Mouse (Mus musculus) hindbrain, embryonic 13.5 days (tissue): Measurements from ENCODE around the gene Fam185a. TPM values are rescaled to one million over a fixed set of nuclear protein-coding genes. Genes with fewer than 3 reads are reported as not detected.

Experiments used
- ATAC-seq: fragments of 200-750 bp; cut with Nextera tagmentation; 2 replicates; pipeline ENCODE4 v1.8.0; 2017; ENCODE audit warnings: moderate TSS enrichment; ENCODE audit not compliant: low FRiP score
- H3K27ac ChIP-seq: fragments of 300-500 bp; sonication (generic); 2 replicates; pipeline ENCODE4 v1.5.1; 2015; ENCODE audit warnings: inconsistent platforms, mild to moderate bottlenecking, moderate library complexity
- H3K27me3 ChIP-seq: fragments of 300-500 bp; sonication (generic); 2 replicates; pipeline ENCODE4 v1.6.1; 2015; ENCODE audit warnings: mild to moderate bottlenecking, inconsistent platforms
- H3K36me3 ChIP-seq: fragments of 300-500 bp; sonication (generic); 2 replicates; pipeline ENCODE4 v1.6.1; 2015; ENCODE audit warnings: mild to moderate bottlenecking, inconsistent platforms
- H3K4me1 ChIP-seq: fragments of 300-500 bp; sonication (generic); replicated peaks from 2 replicates; pipeline ENCODE4 v1.6.1; 2015; ENCODE audit warnings: inconsistent platforms
- H3K4me2 ChIP-seq: fragments of 300-500 bp; sonication (generic); 2 replicates; pipeline ENCODE4 v1.6.1; 2015; ENCODE audit warnings: inconsistent platforms, mild to moderate bottlenecking, moderate library complexity
- H3K4me3 ChIP-seq: fragments of 300-500 bp; sonication (generic); 2 replicates; pipeline ENCODE4 v1.5.1; 2015; ENCODE audit warnings: mild to moderate bottlenecking, inconsistent platforms
- H3K9ac ChIP-seq: fragments of 300-500 bp; sonication (generic); 2 replicates; pipeline ENCODE4 v1.6.1; 2015; ENCODE audit warnings: mild to moderate bottlenecking, inconsistent platforms
- H3K9me3 ChIP-seq: fragments of 300-500 bp; sonication (generic); 2 replicates; pipeline ENCODE4 v1.6.1; 2016; ENCODE audit warnings: inconsistent platforms
- WGBS: fragments of 180-500 bp; shearing (Covaris S2); methylation state at CpG from one replicate; pipeline ENCODE4 v1.1.7; 2015; 5-methylcytosine and 5-hydroxymethylcytosine counted together
- polyA plus RNA-seq: library from polyadenylated mRNA; unstranded; fragments of >200 nt; fragmentation: Nextera tagmentation; extraction: Ambion mirVana; gene quantifications from 2 replicates; pipeline ENCODE4 v1.2.1, GENCODE M21; 2015

Gene Fam185a
- polyA plus RNA-seq, 1 experiment from 2014 or later, result 6.2 TPM

DNA sequence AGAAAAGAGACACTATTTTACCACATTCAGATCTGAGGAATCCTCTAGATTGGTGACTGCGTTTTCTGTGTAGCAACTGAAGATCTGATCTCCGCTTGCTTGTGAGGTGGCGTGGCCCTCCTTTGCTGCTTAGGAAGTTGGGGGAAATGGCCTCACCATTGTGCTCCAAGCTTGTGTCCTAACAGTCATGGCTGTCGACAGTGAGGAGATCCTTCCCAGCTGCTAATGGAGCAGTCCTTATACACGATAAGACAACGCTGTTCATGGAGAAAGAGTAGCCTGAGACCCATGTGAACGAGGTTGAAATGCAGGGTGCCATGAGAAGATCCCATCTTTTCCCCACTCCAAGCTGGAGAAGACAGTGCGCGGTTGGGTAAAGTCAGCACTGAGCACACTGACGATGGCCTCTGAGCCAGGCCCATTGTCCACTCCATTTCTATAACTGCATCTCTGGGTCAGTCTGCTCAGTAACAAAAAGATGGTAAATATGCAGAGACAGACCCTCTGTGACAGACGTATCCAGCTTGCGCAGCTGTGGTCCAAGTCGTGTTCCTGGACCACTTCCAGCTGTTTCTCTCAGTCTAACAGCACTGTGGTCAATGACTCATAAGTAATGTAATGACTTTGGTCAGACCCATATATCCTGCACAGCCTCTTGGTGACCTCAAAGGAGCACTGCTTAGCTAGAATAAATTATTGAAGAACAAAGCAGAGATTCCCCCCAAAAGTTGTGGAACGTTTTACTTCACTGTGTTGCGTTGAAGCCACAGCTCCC lies 103.5 kb downstream of the Fam185a start:
- Histone ChIP-seq H3K4me1 (peaks cover 13% of the 10 kb centered on the region; the same call in 1 of the 2 replicates), H3K9me3 (no peaks in the 10 kb centered on the region), H3K4me2 (no peak overlapping the region), H3K27me3 (no peaks in the 10 kb centered on the region), H3K27ac (no peak overlapping the region), H3K9ac (no peak overlapping the region), H3K36me3 (no peaks in the 10 kb centered on the region), H3K4me3 (no peak overlapping the region)
- 77% methylated on average over 15 of the region's 15 CpGs for WGBS
- ATAC-seq, result no peak

DNA sequence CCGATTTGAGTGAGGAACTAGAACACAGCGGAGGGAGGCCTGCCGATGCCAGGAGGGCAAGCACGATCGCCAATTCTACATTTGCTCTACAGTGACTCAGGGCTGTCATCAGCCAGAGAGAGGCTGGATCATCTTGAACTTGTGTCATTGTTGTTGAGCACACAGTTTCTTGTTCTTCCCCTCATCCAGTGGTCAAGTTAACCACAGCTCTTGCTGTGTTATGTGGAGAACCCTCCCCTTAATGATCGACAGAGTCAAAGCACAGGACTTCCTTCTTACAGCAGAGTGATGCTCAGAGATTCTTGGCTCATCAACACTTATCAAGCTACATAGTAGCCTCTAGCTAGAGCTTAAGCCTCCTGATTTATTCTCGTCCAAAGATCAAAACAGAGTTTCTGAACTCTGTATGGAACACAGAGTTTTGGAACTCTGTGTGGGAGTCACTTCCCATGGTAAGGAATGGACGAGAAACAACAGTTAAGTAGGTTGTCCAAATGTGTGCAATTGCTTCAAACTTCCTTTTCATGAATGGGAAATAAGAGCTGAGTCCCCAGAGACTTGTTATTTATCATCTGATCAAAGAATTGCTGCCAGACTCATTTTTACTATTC lies 104.5 kb downstream of the Fam185a start:
- H3K4me1 ChIP-seq, result peaks cover 13% of the 10 kb centered on the region; the same call in 1 of the 2 replicates
- no peak overlapping the region for H3K4me3 ChIP-seq
- no peak overlapping the region for H3K27ac ChIP-seq
- H3K9ac ChIP-seq, result no peak overlapping the region
- no peak overlapping the region for H3K4me2 ChIP-seq
- H3K9me3 ChIP-seq, result no peaks in the 10 kb centered on the region
- no peaks in the 10 kb centered on the region for H3K27me3 ChIP-seq
- 93% methylated on average over 8 of the region's 8 CpGs for WGBS
- no peaks in the 10 kb centered on the region for H3K36me3 ChIP-seq
- no peak for ATAC-seq

Other genes starting within 250 kb of the Fam185a start
- gene Gsap, start 238.7 kb upstream of the Fam185a start, polyA plus RNA-seq, result 9.9 TPM in 2 replicates
- 4.4 and 4.6 TPM in 2 replicates for gene Fgl2, start 52.3 kb upstream of the Fam185a start, polyA plus RNA-seq
- gene Ccdc146, start 281 bp upstream of the Fam185a start, polyA plus RNA-seq, result 0.76 and 1.7 TPM in 2 replicates
- 8.4 and 11.2 TPM in 2 replicates for gene Lrrc17, start 118.6 kb downstream of the Fam185a start, polyA plus RNA-seq
- gene Fbxl13, start 220.7 kb downstream of the Fam185a start, polyA plus RNA-seq, result 0.31 and 0.58 TPM in 2 replicates
- gene Armc10, start 220.9 kb downstream of the Fam185a start, polyA plus RNA-seq, result 63.1 and 68.4 TPM in 2 replicates